Mouse (Mus musculus): ENCODE measurements at regions not wholly inside any gene's neighbourhood (a gene's known extent, or its start where the extent isn't known, plus 50 kb on each side); places are given as distances from the start of the nearest gene placed in this dataset.

DNA sequence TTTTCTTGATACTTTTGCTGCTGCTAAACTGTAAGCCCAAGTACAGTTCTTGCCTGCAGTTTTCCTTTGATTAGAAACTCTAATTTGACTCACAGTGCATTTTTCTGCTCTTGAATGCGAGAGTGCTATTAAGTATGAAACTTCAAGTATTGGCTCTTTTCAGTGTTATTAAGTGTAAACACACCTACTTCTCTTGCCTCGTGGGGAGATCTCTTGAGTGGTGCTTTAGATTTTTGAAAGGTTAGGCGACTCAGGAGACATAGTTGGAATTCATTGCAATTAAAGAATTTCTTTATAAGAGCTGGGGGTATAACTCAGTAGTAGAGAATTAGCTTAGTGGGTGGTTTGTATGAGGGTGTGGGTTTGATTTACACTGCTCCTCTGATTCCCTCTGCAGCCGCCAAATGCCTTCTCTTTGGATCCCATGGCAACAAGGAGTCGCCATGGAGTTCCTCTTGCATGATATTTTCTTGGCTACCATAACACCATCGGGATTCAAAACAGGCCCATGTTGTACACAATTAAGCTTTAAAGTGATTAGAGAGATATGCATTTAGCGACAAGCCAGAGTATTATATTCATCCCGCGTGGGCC lies 88.1 kb upstream of the Rxylt1 start:
- intact Hi-C loops (cut with DNase I): no loop called here

DNA sequence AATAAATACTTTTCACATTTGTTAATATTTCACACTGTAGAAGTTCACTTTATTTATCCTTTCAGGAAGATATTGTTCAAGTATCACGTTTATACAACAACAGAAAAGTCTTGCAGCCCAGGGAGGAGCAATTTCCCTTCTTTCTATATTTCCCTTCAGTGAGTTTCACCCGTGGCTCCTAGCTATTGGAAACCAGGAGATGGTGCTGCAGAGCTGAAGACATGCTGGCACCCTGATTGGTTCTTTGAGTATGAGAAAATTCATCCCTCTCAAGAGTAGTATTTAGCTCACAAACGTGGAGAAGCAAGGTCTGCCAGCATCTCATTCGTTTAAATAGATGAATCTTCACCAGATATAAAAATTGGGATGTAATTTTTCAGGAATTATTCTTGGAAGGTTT lies 85.9 kb upstream of the Rxylt1 start:
- Histone ChIP-seq H3K4me3 (no peak overlapping the region), H3K27ac (no peak overlapping the region)
- TF ChIP-seq CTCF (IDR thresholded peaks at IDR 0.05): peak; percentile 76
- intact Hi-C loops (cut with DNase I): loop anchor here (1.0 to 5.0 kb wide), 3 partner anchors 81 to 346 kb away; no protein-coding TSS in a partner anchor
- DNase-seq (ENCODE audit: extremely low spot score in 1 of 2, low spot score in 2 of 2): peak; percentile 38 to 40

More for the DNA sequence above, 88.1 kb upstream of the Rxylt1 start:
- Histone ChIP-seq H3K4me3 (no peak overlapping the region), H3K27ac (no peak overlapping the region)
- TF ChIP-seq CTCF (IDR thresholded peaks at IDR 0.05): no peak
- DNase-seq (ENCODE audit: extremely low spot score in 1 of 2, low spot score in 2 of 2): peak in 1 of 2 experiments; percentile 10

DNA sequence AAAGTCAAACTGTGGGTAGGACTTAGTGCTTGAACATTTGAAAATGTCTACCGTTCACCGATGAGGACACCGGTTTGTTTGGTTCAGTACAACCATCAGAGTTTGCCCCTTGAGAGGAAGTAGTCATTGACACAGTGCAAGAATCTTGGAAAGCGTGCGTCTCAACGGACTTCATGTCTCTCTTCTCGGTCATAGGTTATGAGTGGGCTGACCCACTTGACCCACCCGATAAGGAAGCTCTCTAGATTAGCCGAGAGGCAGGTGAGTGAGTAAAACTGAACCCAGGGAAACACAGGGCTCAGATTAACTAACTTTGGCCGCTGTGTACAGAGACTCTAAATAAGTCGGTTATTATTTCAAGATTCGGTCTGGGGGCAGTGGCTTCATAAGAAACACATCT lies 51.9 kb upstream of the Rxylt1 start:
- TF ChIP-seq CTCF (IDR thresholded peaks at IDR 0.05): no peak
- no peak overlapping the region for H3K4me3 ChIP-seq
- no peak for DNase-seq (ENCODE audit: extremely low spot score in 1 of 2, low spot score in 2 of 2)
- intact Hi-C loops (cut with DNase I): no loop called here
- H3K27ac ChIP-seq: no peak overlapping the region

DNA sequence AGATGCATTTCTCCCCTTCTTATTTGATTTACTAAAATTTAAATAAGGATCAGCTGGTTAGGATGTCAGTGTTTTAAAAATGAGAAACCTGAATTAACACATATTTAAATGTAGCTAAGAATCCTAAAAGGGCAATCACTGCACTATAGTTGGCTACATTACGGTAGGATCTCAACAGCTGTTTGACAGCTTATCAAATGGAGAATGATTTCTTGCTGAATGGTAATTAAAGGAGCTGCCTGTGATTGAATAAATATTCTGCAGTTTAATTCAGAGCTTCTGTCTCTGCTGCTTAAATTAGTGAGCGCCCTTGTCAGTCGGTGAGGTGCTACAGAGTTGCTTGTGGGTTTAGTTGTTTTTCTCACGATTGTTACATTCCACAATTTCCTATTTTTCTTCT lies 51.4 kb upstream of the Rxylt1 start:
- no peak for TF ChIP-seq CTCF (IDR thresholded peaks at IDR 0.05)
- intact Hi-C loops (cut with DNase I): no loop called here
- Histone ChIP-seq H3K4me3 (no peak overlapping the region), H3K27ac (no peak overlapping the region)
- no peak for DNase-seq (ENCODE audit: extremely low spot score in 1 of 2, low spot score in 2 of 2)

Measured in left cerebral cortex, adult 2 months (tissue).